Mouse (Mus musculus): ENCODE results near the gene Bysl.
"Not testable (repeated sequence)": the region's sequence is repeated elsewhere in the genome, so short reads cannot be mapped to it uniquely, and the experiment has no call there.

Bysl gene

GRCm38 (mm10) chr17:47618556-47619311 is 7.4 kb upstream of the Bysl start:
- no peak for DNase-seq (ENCODE audit: extremely low read depth, low read depth, low spot score)

GRCm38 (mm10) chr17:47617605-47618307 is 6.5 kb upstream of the Bysl start:
- DNase-seq (ENCODE audit: extremely low read depth, low read depth, low spot score): no peak

- DNase-seq (ENCODE audit: extremely low read depth, low read depth, low spot score): no peak
Observed at GRCm38 (mm10) chr17:47616652-47617051, 5.4 kb upstream of the Bysl start.

- DNase-seq (ENCODE audit: extremely low read depth, low read depth, low spot score): no peak
Observed at GRCm38 (mm10) chr17:47616119-47616518, 4.8 kb upstream of the Bysl start.

- no peak for DNase-seq (ENCODE audit: extremely low read depth, low read depth, low spot score)
Observed at GRCm38 (mm10) chr17:47614018-47614417, 2.7 kb upstream of the Bysl start.

- no peak for DNase-seq (ENCODE audit: extremely low read depth, low read depth, low spot score)
Observed at GRCm38 (mm10) chr17:47611661-47611982, 330 bp upstream of the Bysl start.

- DNase-seq (ENCODE audit: extremely low read depth, low read depth, low spot score): no peak
Observed at GRCm38 (mm10) chr17:47609182-47609581, 2.1 kb downstream of the Bysl start.

GRCm38 (mm10) chr17:47606220-47606619 is 5.1 kb downstream of the Bysl start:
- no peak for DNase-seq (ENCODE audit: extremely low read depth, low read depth, low spot score)

- no peak for DNase-seq (ENCODE audit: extremely low read depth, low read depth, low spot score)
Observed at GRCm38 (mm10) chr17:47602289-47602688, 9.0 kb downstream of the Bysl start.

- no peak for DNase-seq (ENCODE audit: extremely low read depth, low read depth, low spot score)
Observed at GRCm38 (mm10) chr17:47601389-47601755, 9.9 kb downstream of the Bysl start.

GRCm38 (mm10) chr17:47600601-47601388 is 10.5 kb downstream of the Bysl start:
- no peak for DNase-seq (ENCODE audit: extremely low read depth, low read depth, low spot score)

- no peak for DNase-seq (ENCODE audit: extremely low read depth, low read depth, low spot score)
Observed at GRCm38 (mm10) chr17:47599511-47600297, 11.6 kb downstream of the Bysl start.

- DNase-seq (ENCODE audit: extremely low read depth, low read depth, low spot score): not testable (repeated sequence)
Observed at GRCm38 (mm10) chr17:47598580-47599304, 12.6 kb downstream of the Bysl start.

GRCm38 (mm10) chr17:47597838-47598579 is 13.3 kb downstream of the Bysl start:
- DNase-seq (ENCODE audit: extremely low read depth, low read depth, low spot score): no peak

- no peak for DNase-seq (ENCODE audit: extremely low read depth, low read depth, low spot score)
Observed at GRCm38 (mm10) chr17:47597261-47597660, 14.0 kb downstream of the Bysl start.

- no peak for DNase-seq (ENCODE audit: extremely low read depth, low read depth, low spot score)
Observed at GRCm38 (mm10) chr17:47596839-47597164, 14.5 kb downstream of the Bysl start.

GRCm38 (mm10) chr17:47596162-47596838 is 15.0 kb downstream of the Bysl start:
- no peak for DNase-seq (ENCODE audit: extremely low read depth, low read depth, low spot score)

GRCm38 (mm10) chr17:47595248-47596161 is 15.8 kb downstream of the Bysl start:
- DNase-seq (ENCODE audit: extremely low read depth, low read depth, low spot score): no peak

GRCm38 (mm10) chr17:47594969-47595247 is 16.4 kb downstream of the Bysl start:
- no peak for DNase-seq (ENCODE audit: extremely low read depth, low read depth, low spot score)

All from fat pad, adult 2 months (tissue).